In the genomic region with DNA sequence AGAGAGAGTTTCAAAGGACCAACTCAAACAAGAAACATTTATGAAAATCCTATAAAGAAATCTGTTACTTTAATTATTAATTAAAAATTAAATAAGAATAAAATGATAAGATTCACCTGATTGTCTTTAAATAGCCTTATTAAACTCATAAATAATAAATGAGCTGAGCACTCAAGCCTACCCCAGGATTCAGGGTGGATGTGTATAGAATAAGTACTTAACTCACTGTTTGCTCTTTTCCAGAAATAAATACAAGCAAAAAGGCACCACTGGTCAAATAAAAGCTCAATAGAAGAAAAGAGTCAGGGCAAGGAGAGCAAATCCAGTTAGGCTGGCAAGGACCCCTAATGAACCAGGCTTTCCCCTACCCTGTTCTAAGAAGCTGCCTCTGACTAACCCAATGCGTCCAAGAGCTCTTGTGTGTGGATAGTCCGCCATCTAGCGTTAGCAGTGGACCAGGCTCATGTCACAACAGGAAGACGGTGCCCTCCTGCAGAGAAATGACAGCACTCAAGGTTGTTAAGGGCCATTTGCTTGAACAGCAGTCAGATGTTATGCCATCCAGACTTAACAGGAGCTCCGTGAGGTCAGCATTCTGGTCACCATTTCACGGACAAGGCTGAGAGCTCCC, we compare ENCODE assay signal across 7 mouse cellular contexts. TPM values are rescaled to one million over a fixed set of nuclear protein-coding genes. Genes with fewer than 3 reads are reported as not detected.
DNase-seq lines count a peak whose midpoint lies in the region; ATAC-seq lines count a peak whose summit lies in the region.

No protein-coding gene starts in this region.

- no peak overlapping the region for H3K4me2 ChIP-seq in intestine, embryonic 14.5 days (ENCODE audit: low read length)
- H3K4me2 ChIP-seq in midbrain, embryonic 14.5 days (ENCODE audit: low read length) = no peak overlapping the region

- no peak overlapping the region for H3K4me3 ChIP-seq in intestine, embryonic 14.5 days (ENCODE audit: low read depth, low read length)
- no peak overlapping the region for H3K4me3 ChIP-seq in midbrain, embryonic 14.5 days (replicated peaks; ENCODE audit: low read depth, low read length)

- H3K27me3 ChIP-seq in intestine, embryonic 14.5 days (replicated peaks; ENCODE audit: control insufficient read depth, insufficient read depth, low read length) = no peaks in the 10 kb centered on the region
- no peaks in the 10 kb centered on the region for H3K27me3 ChIP-seq in midbrain, embryonic 14.5 days (ENCODE audit: control insufficient read depth, insufficient read depth, low read length)

- H3K36me3 ChIP-seq in intestine, embryonic 14.5 days (ENCODE audit: control insufficient read depth, insufficient read depth, low read length) = no peaks in the 10 kb centered on the region
- no peaks in the 10 kb centered on the region for H3K36me3 ChIP-seq in midbrain, embryonic 14.5 days (ENCODE audit: control insufficient read depth, insufficient read depth, low read length)

- H3K9ac ChIP-seq in intestine, embryonic 14.5 days (ENCODE audit: low read length) = no peak overlapping the region
- H3K9ac ChIP-seq in midbrain, embryonic 14.5 days (replicated peaks; ENCODE audit: low read length) = no peak overlapping the region

- DNase-seq in WW6 (ENCODE audit: low read depth, low spot score) = peak; percentile 38
- DNase-seq in cerebellum, postnatal 14 days = peak; percentile 92 to 93
- peak; percentile 60 for DNase-seq in gastrocnemius, adult 18-20 months (ENCODE audit: low spot score)
- peak; percentile 83 for DNase-seq in intestine, embryonic 14.5 days (ENCODE audit: low spot score)
- peak; percentile 42 to 85 for DNase-seq in left cerebral cortex, adult 9 months (ENCODE audit: low spot score in 2 of 2)
- peak; percentile 95 for DNase-seq in midbrain, embryonic 14.5 days
- peak; percentile 35 for DNase-seq in spleen, adult 12 weeks (ENCODE audit: low spot score)

- H3K27ac ChIP-seq in intestine, embryonic 14.5 days (ENCODE audit: low read depth) = no peak overlapping the region
- H3K27ac ChIP-seq in midbrain, embryonic 14.5 days (replicated peaks; ENCODE audit: low read depth, low read length) = no peak overlapping the region

- H3K9me3 ChIP-seq in intestine, embryonic 14.5 days (ENCODE audit: control insufficient read depth, low read length) = no peaks in the 10 kb centered on the region
- H3K9me3 ChIP-seq in midbrain, embryonic 14.5 days (ENCODE audit: control insufficient read depth, low read length) = no peaks in the 10 kb centered on the region

- WGBS in intestine, embryonic 14.5 days = 3% methylated on average over 6 of the region's 6 CpGs
- 5% methylated on average over 6 of the region's 6 CpGs for WGBS in midbrain, embryonic 14.5 days

- no peaks in the 10 kb centered on the region for H3K4me1 ChIP-seq in intestine, embryonic 14.5 days (replicated peaks; ENCODE audit: control insufficient read depth, insufficient read depth, low read length)
- H3K4me1 ChIP-seq in midbrain, embryonic 14.5 days (ENCODE audit: control insufficient read depth, insufficient read depth, low read length) = no peaks in the 10 kb centered on the region

- ATAC-seq in intestine, embryonic 14.5 days (replicated peaks; ENCODE audit: low FRiP score, low TSS enrichment, low read depth) = peak; percentile 77
- peak; percentile 92; the same call in 1 of the 2 replicates for ATAC-seq in midbrain, embryonic 14.5 days (ENCODE audit: low FRiP score, low TSS enrichment)

RNA-seq across cellular contexts. Expression of gene Galnt14, which starts 33.5 kb away (rescaled TPM):
- not detected for total RNA-seq in gastrocnemius, adult 18-20 months (2021)
- polyA plus RNA-seq in intestine, embryonic 14.5 days (2014; fragmentation: Nextera tagmentation; extraction: Ambion mirVana) = 0.94 and 1.2 TPM in 2 replicates
- polyA plus RNA-seq in midbrain, embryonic 14.5 days (2014; fragmentation: Nextera tagmentation; extraction: Ambion mirVana) = 15.3 and 18.8 TPM in 2 replicates

Comparison
In these comparisons a context has a peak if more than half of its experiments do, and no peak if none do; other contexts are left out.
1. DNase-seq: peak in every context shown above with its lines; median percentile 95 in midbrain, embryonic 14.5 days; 92 in cerebellum, postnatal 14 days; 83 in intestine, embryonic 14.5 days; 64 in left cerebral cortex, adult 9 months; 60 in gastrocnemius, adult 18-20 months; 38 in WW6; 35 in spleen, adult 12 weeks.